Mouse (Mus musculus) adrenal gland, adult 2 months (tissue): ENCODE results near the gene Rab40b. TPM values are rescaled to one million over a fixed set of nuclear protein-coding genes. Genes with fewer than 3 reads are reported as not detected.

ENCODE experiments used
- DNase-seq: peaks from one replicate; pipeline ENCODE4 v3.0.0; 2021
- long read RNA-seq: library from polyadenylated mRNA; stranded (forward); transcript quantifications from one replicate; pipeline ENCODE4 v2.0.0, GENCODE M21; 2021
- polyA plus RNA-seq: library from polyadenylated mRNA; depleted of rRNA; stranded (reverse); fragments of >200 nt; gene quantifications from 2 replicates; pipeline ENCODE4 v1.2.3, GENCODE M21; 2012; rRNA removed
- total RNA-seq, 2 experiments: library from RNA; stranded (reverse); gene quantifications; 2 replicates each; pipeline ENCODE4 v1.2.3; 2021

Gene Rab40b
- total RNA-seq: 1 to 10 TPM; 4.4 to 9.2 TPM
- polyA plus RNA-seq: 8.3 and 9.6 TPM in 2 replicates
- long read RNA-seq, transcript Rab40b-201 (6 exons, 1,861 nt): major isoform, 9 of 12 reads
- long read RNA-seq, partial matches to known transcripts: 0 of 12 reads
- long read RNA-seq, other reads (novel, unspliced or antisense): 3 of 12 reads

- DNase-seq: peak; percentile 96
These were observed at the start of gene Rab40b for GRCm38 (mm10) chr11:121387750-121388553. Rab40b (minus strand) TSS chr11:121388251.

- no peak for DNase-seq
These were observed 49.2 kb upstream of the Rab40b start for GRCm38 (mm10) chr11:121437236-121437635.

GRCm38 (mm10) chr11:121434156-121435155, 46.4 kb upstream of the Rab40b start, which contains the start of gene Fn3k:
Fn3k (plus strand) TSS chr11:121434913.
- peak; percentile 95 for DNase-seq

DNA sequence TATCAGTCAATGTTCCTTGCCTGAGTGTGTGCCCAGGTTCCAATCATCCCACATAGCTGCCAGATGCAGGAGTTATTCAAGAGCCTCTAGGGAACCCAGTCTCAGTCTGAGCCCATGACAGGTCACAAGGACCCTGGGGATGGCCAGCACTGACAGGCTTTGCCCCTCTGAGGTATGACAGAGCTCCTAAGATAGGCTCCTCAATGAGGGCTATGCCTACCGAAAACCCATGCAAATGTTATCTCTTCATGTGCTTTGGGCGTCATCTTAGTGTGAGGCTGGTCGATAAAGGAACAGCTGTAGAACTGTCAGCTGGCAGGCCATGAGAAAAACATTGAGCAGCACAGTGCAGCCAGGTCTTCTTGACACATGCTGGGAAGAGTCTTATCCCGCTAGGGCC, 45.3 kb upstream of the Rab40b start:
- no peak for DNase-seq

DNA sequence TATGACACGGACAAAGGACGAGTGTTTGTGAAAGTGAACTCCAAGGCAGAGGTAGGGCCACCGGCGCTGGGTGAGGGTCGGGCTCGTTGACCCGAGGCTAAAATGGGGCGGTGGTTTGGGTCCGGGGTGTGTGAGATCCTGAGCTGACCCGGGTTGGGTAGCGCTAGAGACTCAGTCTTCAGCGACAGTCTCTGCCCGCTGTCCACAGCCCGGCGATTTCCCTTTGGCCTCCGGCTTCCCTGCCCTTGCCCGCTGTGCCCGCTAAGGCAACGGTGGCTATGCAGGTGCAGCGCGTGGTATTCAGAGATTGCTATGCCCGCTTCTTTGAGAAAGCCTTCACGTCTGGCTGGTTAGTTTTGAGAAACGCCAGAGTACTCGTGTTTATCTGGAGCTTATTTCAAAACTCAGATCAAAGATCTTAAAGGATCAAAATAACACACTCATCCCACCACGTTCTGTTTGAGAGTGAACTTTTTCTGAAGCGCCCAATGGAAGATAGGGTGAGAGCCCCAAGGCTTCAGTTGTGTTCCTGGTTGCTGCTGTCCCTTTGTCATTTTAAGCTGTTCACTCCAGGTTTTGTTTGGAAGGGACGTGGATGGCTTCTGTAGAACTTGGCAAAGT, 33.6 kb upstream of the Rab40b start:
- DNase-seq: no peak

DNA sequence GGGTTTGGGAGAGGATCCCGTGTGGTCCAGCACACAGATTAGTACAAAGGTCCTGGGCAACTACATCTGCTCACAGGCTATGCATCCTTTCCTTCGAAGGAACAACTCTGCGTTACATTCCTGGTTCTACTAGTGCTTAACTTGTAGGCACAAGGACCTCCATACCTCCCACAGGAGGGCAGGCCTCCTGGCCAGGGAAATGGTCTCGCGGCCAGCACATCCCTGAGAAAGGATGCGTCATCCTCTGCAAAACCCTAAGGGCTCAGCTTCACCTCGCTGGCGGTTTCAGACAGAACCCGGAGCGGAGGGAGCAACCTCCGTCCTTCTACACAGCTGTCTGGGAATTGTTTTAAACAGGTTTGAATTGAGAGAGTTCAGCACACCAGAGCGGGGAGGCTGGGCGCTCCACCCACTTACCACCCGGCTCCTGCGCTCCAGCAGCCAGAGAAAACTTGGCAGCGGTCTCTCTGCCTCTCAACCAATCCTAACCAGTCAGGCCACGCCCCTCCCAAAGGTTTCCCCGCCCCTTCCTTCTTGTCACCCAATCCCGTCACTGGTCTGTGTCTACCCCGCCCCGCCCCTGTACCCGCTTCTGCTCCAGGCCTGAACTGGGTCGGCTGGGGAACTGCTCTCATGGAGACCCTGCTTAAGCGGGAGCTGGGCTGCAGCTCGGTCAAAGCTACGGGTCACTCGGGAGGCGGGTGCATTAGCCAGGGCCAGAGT, 32.9 kb upstream of the Rab40b start, which contains the start of gene Fn3krp:
TSS of gene Fn3krp (plus strand) at position 572 of the 723 bp plus-strand sequence.
- peak; percentile 99 for DNase-seq

- DNase-seq: no peak
These were observed 32.3 kb upstream of the Rab40b start for GRCm38 (mm10) chr11:121420379-121420778.

DNA sequence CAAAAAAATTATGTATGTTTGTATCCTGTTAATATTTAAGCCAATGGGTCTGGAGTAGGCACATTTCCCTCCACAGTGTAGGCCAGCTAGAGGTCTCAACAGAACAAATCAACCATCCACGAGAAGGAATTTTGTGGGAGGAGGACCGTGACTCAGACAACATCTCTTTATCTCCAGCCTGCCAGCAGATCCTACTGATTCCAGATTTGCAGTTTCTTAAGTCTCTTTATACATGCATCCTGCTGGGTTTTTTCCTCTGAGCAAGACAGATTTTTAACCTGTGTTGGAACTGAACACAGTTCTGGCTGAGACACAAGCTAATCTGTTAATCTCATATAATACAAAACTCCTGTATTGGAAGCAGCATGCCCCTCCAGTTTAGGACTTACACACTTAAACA, 30.9 kb upstream of the Rab40b start:
- DNase-seq: no peak

DNA sequence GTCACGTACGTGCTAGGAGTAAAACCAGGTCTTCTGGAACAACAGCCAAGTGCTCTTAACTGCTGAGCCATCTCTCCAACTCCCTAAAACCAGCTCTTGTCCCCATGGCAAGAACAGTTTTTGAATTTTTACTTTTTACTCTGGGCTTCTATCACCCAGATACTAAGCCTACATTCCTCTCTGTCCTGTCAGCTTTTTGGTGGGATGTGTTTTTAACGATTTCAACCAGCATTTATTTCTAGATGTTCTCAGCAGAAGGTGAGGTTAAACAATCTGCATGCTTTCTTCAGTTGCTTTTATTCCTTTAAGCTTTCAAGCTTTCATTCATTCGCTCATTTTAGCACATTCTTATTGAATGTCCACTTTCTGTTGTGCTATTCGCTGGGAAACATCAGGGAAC, 29.9 kb upstream of the Rab40b start:
- no peak for DNase-seq

GRCm38 (mm10) chr11:121415351-121415750, 27.3 kb upstream of the Rab40b start:
- DNase-seq: no peak

DNA sequence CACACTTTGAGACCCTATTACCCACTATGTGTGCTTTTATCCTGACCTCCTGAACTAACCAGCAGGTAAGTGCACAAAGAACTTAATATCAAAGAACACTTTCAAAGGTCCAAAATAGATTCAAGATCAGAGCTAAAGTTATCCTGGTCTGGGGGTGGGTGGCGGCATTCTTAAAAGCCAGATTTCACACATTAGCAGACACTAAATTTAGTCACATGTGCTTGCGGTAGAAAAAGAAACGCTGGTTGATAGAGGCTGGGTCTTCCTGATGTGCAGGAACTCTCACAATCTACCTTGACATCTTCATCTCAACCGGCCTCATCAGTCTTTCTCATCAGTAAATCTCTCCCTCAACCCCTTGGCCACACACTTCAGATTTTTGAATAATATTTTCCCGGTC, 26.7 kb upstream of the Rab40b start:
- DNase-seq: no peak

GRCm38 (mm10) chr11:121407366-121408155, 19.5 kb upstream of the Rab40b start:
- DNase-seq: no peak

DNA sequence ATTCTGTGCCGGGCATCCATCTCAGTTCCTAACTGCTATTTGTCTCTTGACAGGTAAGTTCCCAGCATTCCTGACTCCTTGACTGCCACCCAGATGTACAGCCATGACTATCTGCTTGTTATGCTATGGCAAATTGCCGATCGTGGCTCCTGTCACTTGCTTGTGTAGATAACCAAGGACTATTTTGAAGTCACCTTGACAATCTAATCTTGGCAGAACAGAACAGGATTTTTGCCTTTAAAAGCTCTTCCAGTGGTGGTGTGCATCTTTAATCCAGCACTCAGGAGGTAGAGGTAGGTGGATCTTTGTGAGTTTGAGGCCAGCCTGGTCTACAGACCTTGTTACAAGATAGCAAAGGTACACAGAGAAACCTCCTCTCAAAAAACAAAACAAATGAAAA, 4.4 kb upstream of the Rab40b start:
- DNase-seq: no peak

GRCm38 (mm10) chr11:121390793-121391192, 2.7 kb upstream of the Rab40b start:
- DNase-seq: no peak

DNA sequence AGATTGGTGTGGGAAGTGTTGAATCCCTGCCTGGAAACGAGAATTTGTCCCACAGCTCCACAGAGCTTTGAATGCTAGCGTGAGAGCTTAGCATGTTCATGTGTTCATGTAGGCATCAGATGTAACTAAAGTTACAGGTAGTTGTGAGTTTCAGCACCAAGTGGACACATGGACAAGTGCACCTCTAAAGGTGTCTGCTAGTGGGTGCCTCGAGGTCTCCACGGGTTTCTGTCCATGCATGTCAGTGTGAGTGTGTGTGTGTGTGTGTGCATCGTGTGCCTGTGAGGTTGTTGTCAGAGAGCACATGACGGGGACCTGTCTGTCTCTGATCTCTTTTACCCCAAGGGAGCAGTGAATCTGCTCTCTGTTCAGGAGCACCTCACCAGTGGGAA, 499 bp upstream of the Rab40b start:
- DNase-seq: no peak

DNA sequence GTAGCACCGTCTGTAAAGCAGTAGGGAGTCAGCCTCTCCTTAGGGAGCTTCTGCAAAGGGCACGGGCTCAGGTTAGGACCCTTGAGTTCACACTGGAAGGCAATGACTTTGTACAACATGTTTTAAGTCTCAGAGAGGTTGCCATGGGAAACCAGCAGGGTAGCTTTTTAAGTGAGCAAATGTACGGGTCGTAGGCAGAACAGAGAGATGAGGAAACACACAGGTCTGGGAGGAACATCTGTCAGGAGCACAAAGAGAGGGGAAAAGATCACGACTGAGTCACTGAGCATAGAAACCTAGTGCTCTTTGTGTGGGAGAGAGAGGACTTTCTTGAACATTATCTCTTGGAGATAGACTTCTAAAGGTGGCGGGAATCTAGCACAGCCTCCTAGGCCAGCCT, 7.8 kb downstream of the Rab40b start:
- no peak for DNase-seq

- no peak for DNase-seq
These were observed 9.4 kb downstream of the Rab40b start for GRCm38 (mm10) chr11:121378644-121379043.

DNA sequence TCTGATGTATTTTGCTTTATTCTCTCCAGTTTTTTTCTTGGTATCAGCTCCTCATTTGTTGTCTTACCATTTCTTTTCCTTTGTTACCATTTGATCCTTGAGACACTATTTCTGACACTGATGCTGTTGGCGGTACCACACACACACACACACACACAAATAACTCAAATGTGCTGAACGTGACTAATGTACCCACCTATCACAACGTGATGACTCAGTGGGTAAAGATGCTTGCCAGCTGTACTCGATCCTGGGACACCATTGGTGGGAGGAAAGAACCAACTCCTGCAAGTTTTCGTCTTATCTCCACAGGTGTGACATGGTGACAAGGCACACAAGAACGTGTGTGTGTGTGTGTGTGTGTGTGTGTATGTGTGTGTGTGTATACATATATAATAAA, 14.7 kb downstream of the Rab40b start:
- no peak for DNase-seq

- no peak for DNase-seq
These were observed 17.6 kb downstream of the Rab40b start for GRCm38 (mm10) chr11:121370337-121370994.

DNA sequence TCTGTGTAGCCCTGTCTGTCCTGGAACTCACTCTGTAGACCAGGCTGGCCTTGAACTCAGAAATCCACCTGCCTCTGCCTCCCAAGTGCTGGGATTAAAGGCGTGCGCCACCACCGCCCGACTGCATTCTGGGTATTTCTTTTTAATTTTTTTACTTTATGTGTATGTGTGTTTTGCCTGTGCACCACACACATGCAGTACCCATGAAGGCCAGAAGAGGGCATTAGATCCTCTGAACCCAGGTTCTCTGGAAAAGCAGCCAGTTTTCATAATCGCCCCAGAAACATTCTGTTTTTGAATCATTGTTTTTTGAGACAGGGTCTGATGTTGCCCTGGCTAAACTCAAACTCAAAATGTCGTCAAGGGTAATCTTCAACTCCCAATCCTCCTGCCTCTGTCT, 18.4 kb downstream of the Rab40b start:
- peak; percentile 21 for DNase-seq
